Mouse (Mus musculus): ENCODE measurements around the gene Gm49416. TPM values are rescaled to one million over a fixed set of nuclear protein-coding genes. Genes with fewer than 3 reads are reported as not detected.

Gene Gm49416
- total and polyA plus RNA-seq, 3 experiments = 0.57 to 3.2 (median 1.3) TPM

- Histone ChIP-seq H3K4me1 (ENCODE audit: control insufficient read depth, insufficient read depth, low read length) (peaks cover 3% of the 10 kb centered on the region), H3K9ac (ENCODE audit: low read depth, low read length) (peak within 1 kb of the TSS; percentile 83), H3K36me3 (ENCODE audit: control insufficient read depth, insufficient read depth, low read length) (peaks cover 2% of the 10 kb centered on the region; the same call in 1 of the 2 replicates), H3K27me3 (ENCODE audit: control insufficient read depth, insufficient read depth, low read length) (no peaks in the 10 kb centered on the region), H3K4me3 (peak within 1 kb of the TSS; percentile 91), H3K79me2 (replicated peaks; ENCODE audit: control insufficient read depth, insufficient read depth, low read length) (0 out of 2 replicates have a peak, but pooled peaks cover 1% of the 10 kb centered on the region), H3K27ac (peak within 1 kb of the TSS; percentile 94)
- DNase-seq = peak; percentile 98 to 99
- intact Hi-C loops (cut with DNase I) = loop anchor here (1.0 to 5.0 kb wide), 4 partner anchors 9 to 96 kb away; partner anchors contain the start of genes 1810009A15Rik, Eef1g, Gm49416 and Polr2g
- TF ChIP-seq CTCF (IDR thresholded peaks at IDR 0.05) (no peak), EP300 (IDR thresholded peaks at IDR 0.05; ENCODE audit: insufficient read depth, low read depth, low read length) (peak; percentile 96), POLR2A (IDR thresholded peaks at IDR 0.05; ENCODE audit: insufficient read depth, low read depth, low read length) (peak; percentile 87)
- WGBS = 1% methylated on average over 59 of the region's 59 CpGs
Measured at GRCm38 (mm10) chr19:8871267-8872186, 17.2 kb upstream of the Gm49416 start, which contains the start of gene Ubxn1. Gene Ubxn1 (plus strand): TSS chr19:8871496.

DNA sequence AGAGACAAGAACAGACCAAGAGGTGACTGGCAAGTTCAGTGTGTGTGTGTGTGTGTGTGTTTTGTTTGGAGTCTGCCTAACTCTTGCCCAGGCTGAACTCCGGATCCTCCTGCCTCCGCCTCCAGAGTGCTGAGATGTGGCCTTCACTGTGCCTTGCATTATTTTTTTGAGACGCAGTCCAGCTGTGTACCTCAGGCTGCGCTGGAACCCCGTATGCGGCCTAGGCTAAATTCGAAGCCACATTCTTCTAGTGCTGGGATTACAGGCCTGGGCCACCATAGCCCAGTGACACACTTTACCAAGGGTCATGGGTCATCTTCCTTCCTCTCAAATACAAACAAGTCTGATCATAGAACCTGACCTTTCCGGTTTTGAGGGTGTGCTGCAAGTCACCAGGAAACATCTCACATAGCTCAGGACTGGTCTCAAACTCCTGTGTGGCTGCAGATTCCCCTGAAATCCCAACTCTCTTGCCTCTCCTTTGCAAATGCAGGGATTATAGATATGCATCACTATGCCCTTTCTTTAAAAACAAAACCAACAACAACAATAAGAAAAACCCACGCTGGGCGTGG is 16.4 kb upstream of the Gm49416 start:
- Histone ChIP-seq H3K36me3 (ENCODE audit: control insufficient read depth, insufficient read depth, low read length) (peaks cover 2% of the 10 kb centered on the region; the same call in 1 of the 2 replicates), H3K4me3 (peak overlapping the region; percentile 91), H3K27me3 (ENCODE audit: control insufficient read depth, insufficient read depth, low read length) (no peaks in the 10 kb centered on the region), H3K27ac (peak overlapping the region; percentile 94), H3K79me2 (replicated peaks; ENCODE audit: control insufficient read depth, insufficient read depth, low read length) (0 out of 2 replicates have a peak, but pooled peaks cover 1% of the 10 kb centered on the region), H3K4me1 (ENCODE audit: control insufficient read depth, insufficient read depth, low read length) (peaks cover 3% of the 10 kb centered on the region), H3K9ac (ENCODE audit: low read depth, low read length) (peak overlapping the region; percentile 83)
- intact Hi-C loops (cut with DNase I) = loop anchor here (5.0 kb wide), 1 partner anchor 95 kb away; the partner anchor contains the start of gene Eef1g
- no peak for DNase-seq
- WGBS = 62% methylated on average over 10 of the region's 10 CpGs
- TF ChIP-seq CTCF (IDR thresholded peaks at IDR 0.05) (no peak), EP300 (IDR thresholded peaks at IDR 0.05; ENCODE audit: insufficient read depth, low read depth, low read length) (no peak), POLR2A (IDR thresholded peaks at IDR 0.05; ENCODE audit: insufficient read depth, low read depth, low read length) (no peak)

- TF ChIP-seq POLR2A (IDR thresholded peaks at IDR 0.05; ENCODE audit: insufficient read depth, low read depth, low read length) (no peak), CTCF (IDR thresholded peaks at IDR 0.05) (no peak), EP300 (IDR thresholded peaks at IDR 0.05; ENCODE audit: insufficient read depth, low read depth, low read length) (no peak)
- no peak overlapping the region for H3K9ac ChIP-seq (ENCODE audit: low read depth, low read length)
- no peaks in the 10 kb centered on the region for H3K27me3 ChIP-seq (ENCODE audit: control insufficient read depth, insufficient read depth, low read length)
- H3K4me3 ChIP-seq = no peak overlapping the region
- H3K27ac ChIP-seq = no peak overlapping the region
- H3K4me1 ChIP-seq (ENCODE audit: control insufficient read depth, insufficient read depth, low read length) = peaks cover 5% of the 10 kb centered on the region
- intact Hi-C loops (cut with DNase I) = no loop called here
- H3K36me3 ChIP-seq (ENCODE audit: control insufficient read depth, insufficient read depth, low read length) = peaks cover 8% of the 10 kb centered on the region
- 0 out of 2 replicates have a peak, but pooled peaks cover 1% of the 10 kb centered on the region for H3K79me2 ChIP-seq (replicated peaks; ENCODE audit: control insufficient read depth, insufficient read depth, low read length)
- no peak for DNase-seq
- 87% methylated on average over 7 of the region's 7 CpGs for WGBS
Measured at GRCm38 (mm10) chr19:8875031-8875430, 13.7 kb upstream of the Gm49416 start.

DNA sequence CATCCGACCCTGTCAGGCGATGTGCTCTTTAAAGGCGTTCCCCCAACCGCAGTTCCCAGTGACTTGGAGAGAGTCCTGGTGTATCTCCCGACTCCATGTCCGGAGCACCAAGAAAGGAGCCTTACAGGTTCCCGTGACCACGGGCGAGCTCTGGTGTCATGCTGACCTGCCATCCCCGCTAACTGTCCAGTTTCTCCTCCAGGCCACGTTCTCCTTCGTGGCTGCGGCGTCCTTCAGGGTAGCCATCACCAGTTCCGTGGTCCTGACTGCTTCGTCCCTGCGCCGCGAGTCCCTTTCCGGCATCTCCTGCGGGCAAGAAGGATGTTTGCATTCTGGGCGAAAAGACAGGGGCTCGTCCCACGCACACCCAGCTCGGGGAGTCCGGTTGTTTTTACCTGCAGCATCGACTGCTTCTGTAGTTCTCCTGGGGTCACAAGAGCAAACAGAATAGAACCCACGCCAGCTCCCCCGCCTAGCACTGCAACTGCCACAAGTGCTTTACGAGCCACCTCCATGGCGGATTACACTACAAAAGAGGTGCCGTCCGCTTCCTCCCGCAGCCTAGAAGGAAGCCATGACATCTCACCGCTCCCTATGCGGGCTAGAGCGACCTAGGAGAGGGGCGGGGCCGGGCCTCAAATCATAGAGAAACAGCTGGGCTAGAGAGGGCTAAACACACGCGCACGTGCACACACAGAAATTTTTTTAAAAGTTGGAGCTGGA is 8.3 kb upstream of the Gm49416 start, which contains the start of gene Uqcc3:
Gene Uqcc3, minus strand, starts transcription at position 613 of the 723 bp plus-strand sequence.
- peak within 1 kb of the TSS; percentile 90 for H3K9ac ChIP-seq (ENCODE audit: low read depth, low read length)
- peak within 1 kb of the TSS; percentile 85 for H3K27ac ChIP-seq
- no peaks in the 10 kb centered on the region for H3K27me3 ChIP-seq (ENCODE audit: control insufficient read depth, insufficient read depth, low read length)
- H3K4me1 ChIP-seq (ENCODE audit: control insufficient read depth, insufficient read depth, low read length) = peaks cover 4% of the 10 kb centered on the region
- H3K36me3 ChIP-seq (ENCODE audit: control insufficient read depth, insufficient read depth, low read length) = peaks cover 6% of the 10 kb centered on the region
- H3K4me3 ChIP-seq = peak within 1 kb of the TSS; percentile 78
- H3K79me2 ChIP-seq (replicated peaks; ENCODE audit: control insufficient read depth, insufficient read depth, low read length) = no peaks in the 10 kb centered on the region
- TF ChIP-seq CTCF (IDR thresholded peaks at IDR 0.05) (no peak), POLR2A (IDR thresholded peaks at IDR 0.05; ENCODE audit: insufficient read depth, low read depth, low read length) (peak; percentile 92), EP300 (IDR thresholded peaks at IDR 0.05; ENCODE audit: insufficient read depth, low read depth, low read length) (peak; percentile 74; the same call in 1 of the 2 replicates)
- peak; percentile 90 to 91 for DNase-seq
- WGBS = under 1% methylated on average over 42 of the region's 42 CpGs
- intact Hi-C loops (cut with DNase I) = loop anchor here (1.0 kb wide), 1 partner anchor 9 kb away; the partner anchor contains the start of gene Ubxn1

DNA sequence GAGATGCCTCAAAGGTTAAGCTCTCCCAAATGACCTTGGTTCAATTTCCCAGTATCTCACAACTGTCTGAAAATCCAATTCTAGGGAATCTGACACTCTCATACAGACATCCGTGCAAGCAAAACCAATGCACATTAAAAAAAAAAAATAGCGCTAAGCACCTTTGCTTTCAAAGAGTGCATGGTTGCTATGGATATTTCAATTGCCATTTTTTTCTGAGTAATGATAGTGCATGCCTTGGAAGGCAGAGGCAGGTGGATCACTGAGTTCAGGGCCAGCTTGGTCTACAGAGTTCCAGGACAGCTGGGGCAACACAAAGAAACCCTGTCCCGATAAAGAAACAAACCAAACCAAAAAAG is 7.7 kb upstream of the Gm49416 start:
- peak overlapping the region; percentile 85 for H3K27ac ChIP-seq

More for the DNA sequence above, 7.7 kb upstream of the Gm49416 start:
- Histone ChIP-seq H3K4me1 (ENCODE audit: control insufficient read depth, insufficient read depth, low read length) (peaks cover 4% of the 10 kb centered on the region), H3K4me3 (peak overlapping the region; percentile 78), H3K27me3 (ENCODE audit: control insufficient read depth, insufficient read depth, low read length) (no peaks in the 10 kb centered on the region), H3K36me3 (ENCODE audit: control insufficient read depth, insufficient read depth, low read length) (peaks cover 6% of the 10 kb centered on the region), H3K9ac (ENCODE audit: low read depth, low read length) (no peak overlapping the region), H3K79me2 (replicated peaks; ENCODE audit: control insufficient read depth, insufficient read depth, low read length) (no peaks in the 10 kb centered on the region)
- no peak for DNase-seq
- WGBS = 3% methylated on average over 3 of the region's 3 CpGs
- intact Hi-C loops (cut with DNase I) = no loop called here
- TF ChIP-seq EP300 (IDR thresholded peaks at IDR 0.05; ENCODE audit: insufficient read depth, low read depth, low read length) = no peak
- no peak for TF ChIP-seq CTCF (IDR thresholded peaks at IDR 0.05)
- TF ChIP-seq POLR2A (IDR thresholded peaks at IDR 0.05; ENCODE audit: insufficient read depth, low read depth, low read length) = no peak
